Mouse (Mus musculus) heart, embryonic 11.5 days (tissue): ENCODE data around the gene Ccdc33. TPM values are rescaled to one million over a fixed set of nuclear protein-coding genes. Genes with fewer than 3 reads are reported as not detected.

ENCODE experiments used
- ATAC-seq: fragments of 200-750 bp; cut with Nextera tagmentation; replicated peaks from 2 replicates; pipeline ENCODE4 v1.8.0; 2017; ENCODE audit warnings: moderate library complexity; ENCODE audit not compliant: insufficient number of reproducible peaks, low FRiP score, low TSS enrichment
- H3K27ac ChIP-seq: fragments of 300-500 bp; sonication (generic); 2 replicates; pipeline ENCODE4 v1.5.1; 2014; ENCODE audit warnings: mild to moderate bottlenecking, low read depth, low read length
- H3K27me3 ChIP-seq: fragments of 300-500 bp; sonication (generic); 2 replicates; pipeline ENCODE4 v1.6.1; 2014; ENCODE audit warnings: mild to moderate bottlenecking, low read length, mixed read lengths; ENCODE audit not compliant: control insufficient read depth, insufficient read depth
- H3K36me3 ChIP-seq: fragments of 300-500 bp; sonication (generic); 2 replicates; pipeline ENCODE4 v1.6.1; 2014; ENCODE audit warnings: mild to moderate bottlenecking, low read length, moderate library complexity, mixed read lengths; ENCODE audit not compliant: control insufficient read depth, insufficient read depth
- H3K4me1 ChIP-seq: fragments of 300-500 bp; sonication (generic); 2 replicates; pipeline ENCODE4 v1.6.1; 2014; ENCODE audit warnings: low read length; ENCODE audit not compliant: control insufficient read depth, insufficient read depth
- H3K4me2 ChIP-seq: fragments of 300-500 bp; sonication (generic); 2 replicates; pipeline ENCODE4 v1.6.1; 2014; ENCODE audit warnings: mild to moderate bottlenecking, moderate library complexity
- H3K4me3 ChIP-seq: fragments of 300-500 bp; sonication (generic); 2 replicates; pipeline ENCODE4 v1.5.1; 2014; ENCODE audit warnings: low read depth, low read length
- H3K9ac ChIP-seq: fragments of 300-500 bp; sonication (generic); 2 replicates; pipeline ENCODE4 v1.6.1; 2014; ENCODE audit warnings: mild to moderate bottlenecking, low read depth, low read length, moderate library complexity
- H3K9me3 ChIP-seq: fragments of 300-500 bp; sonication (generic); replicated peaks from 2 replicates; pipeline ENCODE4 v1.6.1; 2016; ENCODE audit warnings: low read length; ENCODE audit not compliant: control insufficient read depth
- WGBS: fragments of 180-500 bp; shearing (Covaris S2); extraction: QIAGEN DNeasy Blood & Tissue Kit; methylation state at CpG from one replicate; pipeline ENCODE4 v1.1.7; 2014; ENCODE audit not compliant: insufficient replicate concordance; 5-methylcytosine and 5-hydroxymethylcytosine counted together
- polyA plus RNA-seq: library from polyadenylated mRNA; unstranded; fragments of >200 nt; fragmentation: Nextera tagmentation; extraction: Ambion mirVana; gene quantifications from 2 replicates; pipeline ENCODE4 v1.2.1, GENCODE M21; 2014

Gene Ccdc33
- polyA plus RNA-seq, 1 experiment from 2014 or later: not detected

DNA sequence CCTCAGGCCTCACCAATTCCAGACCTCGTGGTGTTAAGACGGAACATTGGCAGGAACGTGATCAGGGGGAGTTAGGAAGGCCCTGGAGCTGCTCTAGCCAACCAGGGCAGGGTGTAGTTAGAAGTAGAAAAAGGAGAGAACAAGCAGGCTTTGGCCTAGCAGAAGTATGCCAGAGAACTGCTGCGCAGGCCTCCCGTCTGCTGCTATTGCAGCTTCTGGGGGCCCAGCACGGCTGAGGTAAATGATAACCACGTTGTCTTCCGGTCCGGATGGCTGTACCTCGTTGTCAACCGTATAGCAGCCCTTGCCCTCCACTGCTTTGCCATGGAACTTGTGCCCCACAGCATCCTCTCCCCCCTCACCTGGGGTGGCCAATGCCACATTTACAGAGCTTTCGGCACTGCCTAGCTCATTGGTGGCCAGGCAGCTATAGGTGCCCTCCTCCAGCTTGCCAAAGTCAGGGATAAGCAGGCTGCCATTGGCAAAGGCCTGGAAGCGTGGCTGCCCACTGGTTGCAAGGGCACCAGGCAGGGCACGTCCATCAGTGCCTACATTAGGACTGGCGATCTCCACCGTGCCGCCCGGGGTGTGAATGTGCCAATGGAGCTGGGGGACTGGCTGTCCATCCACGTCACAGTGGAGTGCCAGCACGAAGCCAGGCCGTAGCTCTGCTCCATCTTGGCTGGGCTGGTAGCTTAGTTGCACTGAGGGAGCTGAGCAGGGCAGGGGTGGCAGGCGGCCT, 38.4 kb upstream of the Ccdc33 start:
- Histone ChIP-seq H3K4me1 (peaks cover 36% of the 10 kb centered on the region), H3K36me3 (no peaks in the 10 kb centered on the region), H3K4me3 (no peak overlapping the region), H3K27me3 (no peaks in the 10 kb centered on the region), H3K9me3 (no peaks in the 10 kb centered on the region), H3K4me2 (no peak overlapping the region), H3K27ac (no peak overlapping the region), H3K9ac (no peak overlapping the region)
- WGBS: 78% methylated on average over 22 of the region's 22 CpGs
- ATAC-seq: no peak

DNA sequence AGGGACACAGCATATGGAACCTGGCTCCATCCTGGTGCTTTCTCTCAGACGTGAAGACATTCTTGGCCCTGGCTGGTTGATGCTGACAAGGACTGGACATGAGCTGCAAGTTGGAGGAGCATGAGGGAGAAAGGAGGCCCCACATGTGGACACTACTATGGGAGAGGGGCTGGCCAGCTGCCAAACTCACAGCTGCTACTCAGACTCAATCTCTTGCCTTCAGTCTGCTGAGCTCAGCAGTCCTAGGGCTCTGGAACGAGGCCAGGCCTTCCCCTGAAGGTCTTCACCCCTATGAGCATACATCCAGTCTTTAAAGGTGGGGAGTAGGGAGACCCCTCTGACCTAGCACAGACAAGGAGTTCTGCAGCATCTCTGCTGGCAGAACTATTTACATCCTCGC, 36.7 kb upstream of the Ccdc33 start:
- Histone ChIP-seq H3K27ac (no peak overlapping the region), H3K4me2 (no peak overlapping the region), H3K9me3 (no peaks in the 10 kb centered on the region), H3K9ac (no peak overlapping the region), H3K27me3 (no peaks in the 10 kb centered on the region), H3K4me3 (no peak overlapping the region), H3K4me1 (peaks cover 33% of the 10 kb centered on the region), H3K36me3 (no peaks in the 10 kb centered on the region)
- 0 out of 2 replicates have a peak, but pooled peaks have one; percentile 37 for ATAC-seq
- 30% methylated on average over 3 of the region's 3 CpGs for WGBS

DNA sequence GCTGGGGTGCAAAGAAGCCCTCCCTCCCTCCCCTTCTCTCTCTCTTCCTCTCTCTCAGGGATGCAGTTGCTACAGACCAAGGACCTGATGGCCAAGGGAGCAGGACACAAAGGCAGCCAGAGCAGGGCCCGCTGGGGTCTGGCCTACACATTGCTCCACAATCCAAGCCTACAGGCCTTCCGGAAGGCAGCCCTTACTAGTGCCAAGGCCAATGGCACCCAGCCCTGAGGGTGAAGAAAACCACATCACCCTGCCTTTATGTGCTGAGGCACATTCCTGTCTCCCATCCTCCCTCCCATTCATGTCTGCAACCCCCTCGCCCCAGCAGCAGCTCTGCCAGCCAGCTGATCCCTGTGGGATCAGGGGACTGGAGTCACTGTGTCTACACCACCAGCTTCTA, 34.5 kb upstream of the Ccdc33 start:
- Histone ChIP-seq H3K9ac (no peak overlapping the region), H3K4me2 (no peak overlapping the region), H3K4me1 (peaks cover 12% of the 10 kb centered on the region), H3K4me3 (no peak overlapping the region), H3K27ac (no peak overlapping the region), H3K36me3 (no peaks in the 10 kb centered on the region), H3K9me3 (no peaks in the 10 kb centered on the region), H3K27me3 (no peaks in the 10 kb centered on the region; the same call in 1 of the 2 replicates)
- no peak for ATAC-seq
- 61% methylated on average over 3 of the region's 3 CpGs for WGBS

DNA sequence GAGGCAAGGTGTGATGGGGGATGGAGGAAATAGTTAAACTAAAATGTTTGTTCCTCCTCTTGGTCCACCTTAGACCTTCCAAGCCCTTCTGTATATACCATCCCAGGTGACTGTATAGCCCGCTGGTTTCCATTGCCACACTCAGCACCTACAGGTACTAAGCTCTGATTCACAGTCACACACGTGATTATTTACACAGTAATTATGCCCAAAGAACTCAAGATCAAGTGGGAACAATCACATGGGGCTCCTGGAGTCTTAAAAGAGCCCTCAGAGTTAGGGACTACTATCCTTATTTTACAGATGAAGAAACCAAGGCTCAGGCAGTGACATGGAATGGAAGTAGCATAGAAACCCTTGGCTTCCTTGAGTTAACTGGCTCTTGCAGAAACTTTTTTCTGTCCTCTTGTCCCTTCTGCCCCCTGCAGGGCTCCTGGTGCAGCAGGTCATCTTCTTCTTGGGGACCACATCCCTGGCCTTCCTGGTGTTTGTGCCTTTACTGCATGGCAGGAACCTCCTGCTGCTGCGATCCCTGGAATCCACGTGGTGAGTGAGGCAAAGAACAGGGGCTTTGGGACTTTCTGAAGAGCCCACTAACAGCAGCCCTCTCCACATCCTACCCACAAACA, 32.2 kb upstream of the Ccdc33 start:
- no peaks in the 10 kb centered on the region for H3K9me3 ChIP-seq
- peaks cover 12% of the 10 kb centered on the region for H3K4me1 ChIP-seq
- H3K36me3 ChIP-seq: no peaks in the 10 kb centered on the region
- H3K4me2 ChIP-seq: no peak overlapping the region
- 61% methylated on average over 4 of the region's 4 CpGs for WGBS
- no peak for ATAC-seq
- H3K27me3 ChIP-seq: no peaks in the 10 kb centered on the region; the same call in 1 of the 2 replicates
- no peak overlapping the region for H3K4me3 ChIP-seq
- H3K27ac ChIP-seq: no peak overlapping the region
- no peak overlapping the region for H3K9ac ChIP-seq

DNA sequence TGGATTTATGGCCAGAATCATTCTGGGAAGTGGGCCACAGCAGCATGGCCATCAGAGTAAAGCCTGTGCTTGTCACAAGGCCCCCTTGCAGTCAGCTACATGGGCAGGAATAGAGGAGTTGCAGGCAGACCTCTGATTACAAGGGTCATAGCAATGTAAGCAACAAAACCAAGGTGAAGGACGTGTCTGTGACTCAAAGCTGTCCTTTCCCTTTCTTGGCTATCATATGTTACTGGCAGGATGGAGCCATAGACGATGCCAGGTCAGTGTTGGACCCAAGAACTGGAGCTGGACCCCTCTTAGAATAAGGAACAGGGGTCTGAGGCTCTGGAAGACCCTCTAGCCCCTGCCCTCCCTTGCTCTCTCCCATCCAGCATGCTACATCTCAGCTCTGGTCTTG, 30.2 kb upstream of the Ccdc33 start:
- Histone ChIP-seq H3K9ac (no peak overlapping the region), H3K9me3 (no peaks in the 10 kb centered on the region), H3K4me3 (no peak overlapping the region), H3K36me3 (no peaks in the 10 kb centered on the region), H3K4me2 (no peak overlapping the region), H3K27me3 (peaks cover 3% of the 10 kb centered on the region; the same call in 1 of the 2 replicates), H3K4me1 (peaks cover 3% of the 10 kb centered on the region; the same call in 1 of the 2 replicates), H3K27ac (no peak overlapping the region)
- 56% methylated on average over 2 of the region's 2 CpGs for WGBS
- ATAC-seq: no peak

DNA sequence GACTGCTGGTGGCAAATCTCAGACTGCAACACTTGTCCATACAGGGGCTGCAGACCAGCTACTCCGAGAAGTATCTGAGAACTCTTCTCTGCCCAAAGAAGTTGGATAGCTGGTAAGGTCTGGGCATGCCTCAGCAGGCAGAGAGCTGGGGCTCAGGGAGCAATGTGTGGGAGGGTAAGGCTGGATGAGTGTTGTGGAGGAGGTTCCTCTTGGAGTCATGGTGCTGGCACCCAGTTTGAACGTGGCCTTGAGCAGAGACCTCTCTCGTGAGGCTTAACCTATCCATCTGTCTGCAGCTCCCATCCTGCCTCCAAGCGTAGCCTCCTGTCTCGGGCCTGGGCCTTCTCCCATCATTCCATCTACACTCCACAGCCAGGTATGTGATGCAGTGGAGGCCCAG, 26.8 kb upstream of the Ccdc33 start:
- Histone ChIP-seq H3K36me3 (no peaks in the 10 kb centered on the region), H3K9me3 (no peaks in the 10 kb centered on the region), H3K4me3 (no peak overlapping the region), H3K27ac (no peak overlapping the region), H3K4me1 (no peaks in the 10 kb centered on the region), H3K27me3 (peaks cover 3% of the 10 kb centered on the region), H3K9ac (no peak overlapping the region), H3K4me2 (no peak overlapping the region)
- 62% methylated on average over 5 of the region's 5 CpGs for WGBS
- no peak for ATAC-seq

DNA sequence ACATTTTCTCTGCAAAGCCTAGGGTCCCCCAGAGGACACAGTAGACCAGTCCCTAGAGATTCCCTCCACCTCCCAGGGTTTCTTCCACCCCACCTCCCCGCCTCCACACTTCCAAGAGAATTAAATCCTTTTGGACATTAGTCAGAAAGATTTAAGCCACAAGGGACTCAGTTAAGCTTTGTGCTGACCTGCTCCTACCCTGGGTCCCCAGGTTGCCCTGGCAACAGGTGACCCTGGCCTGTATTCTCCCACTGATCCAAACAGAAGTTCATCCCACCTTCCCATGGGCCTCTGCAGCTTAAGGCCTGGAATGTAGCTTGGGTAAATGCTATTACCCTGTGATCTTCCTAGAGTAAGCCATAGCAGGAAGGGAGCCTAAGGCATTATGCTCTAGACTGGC, 26.0 kb upstream of the Ccdc33 start:
- Histone ChIP-seq H3K36me3 (no peaks in the 10 kb centered on the region), H3K9me3 (no peaks in the 10 kb centered on the region), H3K4me1 (0 out of 2 replicates have a peak, but pooled peaks cover 3% of the 10 kb centered on the region), H3K4me3 (no peak overlapping the region), H3K27me3 (peaks cover 3% of the 10 kb centered on the region), H3K4me2 (no peak overlapping the region), H3K27ac (no peak overlapping the region), H3K9ac (no peak overlapping the region)
- ATAC-seq: no peak
- 67% methylated on average over 1 of the region's 1 CpGs for WGBS

DNA sequence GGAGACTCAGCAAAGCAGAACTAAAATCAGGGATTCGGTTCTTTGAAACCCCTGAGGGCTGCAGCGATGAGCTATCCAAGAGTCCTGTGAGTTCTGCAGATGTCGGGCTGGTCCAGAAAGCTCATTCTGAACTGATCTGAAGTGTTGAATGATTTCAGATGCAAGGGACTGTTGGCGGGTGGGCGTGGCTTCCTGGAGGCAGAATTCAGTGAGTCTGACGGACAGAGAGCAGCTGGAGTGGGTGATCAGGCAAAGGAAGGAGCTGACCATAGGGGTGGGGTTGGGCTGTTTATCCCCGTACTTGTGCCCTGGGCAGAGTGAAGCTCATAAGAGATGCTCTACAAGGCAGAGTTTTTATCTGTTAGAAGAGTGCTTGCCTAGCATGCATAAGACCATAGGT, 24.8 kb upstream of the Ccdc33 start:
- 0 out of 2 replicates have a peak, but pooled peaks cover 3% of the 10 kb centered on the region for H3K4me1 ChIP-seq
- no peak overlapping the region for H3K27ac ChIP-seq
- H3K4me3 ChIP-seq: no peak overlapping the region
- peaks cover 3% of the 10 kb centered on the region for H3K27me3 ChIP-seq
- no peaks in the 10 kb centered on the region for H3K36me3 ChIP-seq
- H3K9me3 ChIP-seq: no peaks in the 10 kb centered on the region
- WGBS: 23% methylated on average over 7 of the region's 7 CpGs
- no peak overlapping the region for H3K9ac ChIP-seq
- no peak for ATAC-seq
- no peak overlapping the region for H3K4me2 ChIP-seq
